Mouse (Mus musculus) heart, embryonic 16.5 days (tissue): Measurements from ENCODE around the gene Myh9. TPM values are rescaled to one million over a fixed set of nuclear protein-coding genes. Genes with fewer than 3 reads are reported as not detected.
A peak's percentile ranks its signal among the peaks of the same experiment; 100 is the strongest.

Experiments used
- ATAC-seq: fragments of 200-750 bp; cut with Nextera tagmentation; replicated peaks from 2 replicates; pipeline ENCODE4 v1.8.0; 2017; ENCODE audit warnings: moderate number of reproducible peaks; ENCODE audit not compliant: insufficient read depth, low FRiP score; ENCODE audit errors: extremely low read depth
- H3K27ac ChIP-seq: fragments of 300-500 bp; sonication (generic); 2 replicates; pipeline ENCODE4 v1.5.1; 2014; ENCODE audit warnings: mild to moderate bottlenecking, low read length, control low read depth, moderate library complexity
- H3K27me3 ChIP-seq: fragments of 300-500 bp; sonication (generic); 2 replicates; pipeline ENCODE4 v1.6.1; 2014; ENCODE audit warnings: low read length, mixed read lengths; ENCODE audit not compliant: control insufficient read depth, insufficient read depth
- H3K36me3 ChIP-seq: fragments of 300-500 bp; sonication (generic); 2 replicates; pipeline ENCODE4 v1.6.1; 2014; ENCODE audit not compliant: control insufficient read depth, insufficient read depth
- H3K4me1 ChIP-seq: fragments of 300-500 bp; sonication (generic); 2 replicates; pipeline ENCODE4 v1.6.1; 2014; ENCODE audit warnings: low read length, mixed read lengths; ENCODE audit not compliant: control insufficient read depth, insufficient read depth
- H3K4me2 ChIP-seq: fragments of 300-500 bp; sonication (generic); 2 replicates; pipeline ENCODE4 v1.6.1; 2014; ENCODE audit warnings: low read depth, mild to moderate bottlenecking, control low read depth, low read length
- H3K4me3 ChIP-seq: fragments of 300-500 bp; sonication (generic); 2 replicates; pipeline ENCODE4 v1.5.1; 2014; ENCODE audit warnings: mild to moderate bottlenecking, control low read depth, low read length
- H3K9ac ChIP-seq: fragments of 300-500 bp; sonication (generic); 2 replicates; pipeline ENCODE4 v1.6.1; 2014; ENCODE audit warnings: low read length, control low read depth
- H3K9me3 ChIP-seq: fragments of 300-500 bp; sonication (generic); replicated peaks from 2 replicates; pipeline ENCODE4 v1.6.1; 2016; ENCODE audit warnings: low read length; ENCODE audit not compliant: control insufficient read depth
- WGBS: fragments of 180-500 bp; shearing (Covaris S2); extraction: QIAGEN DNeasy Blood & Tissue Kit; methylation state at CpG from one replicate; pipeline ENCODE4 v1.1.7; 2014; 5-methylcytosine and 5-hydroxymethylcytosine counted together
- polyA plus RNA-seq: library from polyadenylated mRNA; unstranded; fragments of >200 nt; fragmentation: Nextera tagmentation; extraction: Ambion mirVana; gene quantifications from 2 replicates; pipeline ENCODE4 v1.2.1, GENCODE M21; 2015

The Myh9 gene
- polyA plus RNA-seq, 1 experiment from 2014 or later, result 22.8 TPM

GRCm38 (mm10) chr15:77794138-77794907 is 47.7 kb downstream of the Myh9 start:
- no peak overlapping the region for H3K4me2 ChIP-seq
- H3K36me3 ChIP-seq, result peaks cover 35% of the 10 kb centered on the region
- no peaks in the 10 kb centered on the region for H3K9me3 ChIP-seq
- ATAC-seq, result no peak
- H3K4me3 ChIP-seq, result no peak overlapping the region
- H3K9ac ChIP-seq, result no peak overlapping the region
- peaks cover 36% of the 10 kb centered on the region for H3K4me1 ChIP-seq
- WGBS, result 78% methylated on average over 13 of the region's 13 CpGs
- no peaks in the 10 kb centered on the region for H3K27me3 ChIP-seq
- H3K27ac ChIP-seq, result no peak overlapping the region

DNA sequence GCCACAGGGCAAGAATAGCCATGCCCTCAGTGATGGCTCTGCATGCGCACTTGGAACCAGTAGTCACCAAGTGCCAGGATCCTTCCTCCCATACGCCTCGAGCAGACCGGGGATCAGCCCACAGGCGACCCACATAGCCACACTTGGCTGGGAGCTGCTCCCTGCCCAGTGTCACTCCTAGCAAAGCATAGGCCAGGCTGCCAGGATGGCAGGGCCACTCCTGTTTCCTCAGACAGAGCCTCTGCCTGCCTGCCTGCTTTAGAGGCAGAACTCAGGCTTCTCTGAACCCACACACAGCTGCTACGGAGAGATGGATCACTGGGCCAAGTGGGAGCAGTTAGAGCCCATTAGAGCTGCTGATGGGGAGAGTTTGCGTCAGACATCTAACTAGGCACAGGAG is 48.4 kb downstream of the Myh9 start:
- Histone ChIP-seq H3K27ac (no peak overlapping the region), H3K36me3 (peaks cover 43% of the 10 kb centered on the region)

DNA sequence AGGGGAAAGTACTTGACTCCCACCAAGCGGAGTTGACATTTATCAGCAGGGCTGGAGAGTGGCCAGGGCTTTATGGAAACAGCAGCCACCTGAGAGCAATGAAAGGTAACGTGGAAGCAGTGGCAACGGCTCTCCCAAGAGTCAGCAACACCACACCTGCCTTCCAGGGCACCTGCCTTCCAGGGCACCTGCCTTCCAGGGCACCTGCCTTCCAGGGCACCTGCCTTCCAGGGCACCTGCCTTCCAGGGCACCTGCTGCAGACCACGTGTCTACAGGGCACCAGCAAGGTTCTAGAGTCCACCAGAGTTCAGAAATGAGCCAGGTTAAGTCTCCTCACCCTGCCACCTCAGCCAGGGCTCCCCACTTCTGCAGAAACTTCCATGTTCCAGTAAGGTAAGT is 48.9 kb downstream of the Myh9 start:
- H3K36me3 ChIP-seq, result peaks cover 48% of the 10 kb centered on the region
- H3K4me1 ChIP-seq, result peaks cover 24% of the 10 kb centered on the region
- H3K9me3 ChIP-seq, result no peaks in the 10 kb centered on the region
- no peaks in the 10 kb centered on the region for H3K27me3 ChIP-seq
- H3K4me3 ChIP-seq, result no peak overlapping the region
- H3K4me2 ChIP-seq, result no peak overlapping the region
- 64% methylated on average over 4 of the region's 4 CpGs for WGBS
- H3K27ac ChIP-seq, result no peak overlapping the region
- H3K9ac ChIP-seq, result no peak overlapping the region
- ATAC-seq, result no peak

More for the DNA sequence above, 48.4 kb downstream of the Myh9 start:
- Histone ChIP-seq H3K4me2 (no peak overlapping the region), H3K27me3 (no peaks in the 10 kb centered on the region), H3K9me3 (no peaks in the 10 kb centered on the region), H3K9ac (no peak overlapping the region; the same call in 1 of the 2 replicates), H3K4me3 (no peak overlapping the region), H3K4me1 (peaks cover 28% of the 10 kb centered on the region)
- no peak for ATAC-seq
- WGBS, result 90% methylated on average over 7 of the region's 7 CpGs

DNA sequence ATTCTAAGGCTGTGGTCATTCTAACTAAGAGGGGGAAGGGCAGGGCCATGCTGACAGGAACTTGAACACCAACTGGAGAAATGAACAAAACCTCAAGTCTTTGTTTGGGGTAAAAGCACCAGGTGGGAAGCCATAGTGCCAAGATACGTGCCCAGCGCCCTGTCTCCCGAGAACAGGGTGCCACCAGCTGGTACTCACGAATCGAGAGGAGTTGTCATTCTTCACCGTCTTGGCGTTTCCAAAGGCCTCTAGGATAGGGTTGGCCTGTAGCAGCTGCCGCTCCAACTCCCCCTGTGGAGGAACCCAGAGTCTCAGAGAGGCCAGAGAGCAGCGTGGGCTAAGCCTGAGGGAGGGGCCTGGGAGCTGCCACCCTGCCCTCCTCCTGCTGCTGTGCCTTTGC is 49.9 kb downstream of the Myh9 start:
- no peak overlapping the region for H3K4me2 ChIP-seq
- no peak overlapping the region for H3K9ac ChIP-seq
- H3K36me3 ChIP-seq, result peaks cover 57% of the 10 kb centered on the region

GRCm38 (mm10) chr15:77790656-77791405 is 51.1 kb downstream of the Myh9 start:
- Histone ChIP-seq H3K27ac (no peak overlapping the region), H3K9me3 (no peaks in the 10 kb centered on the region)

More for the DNA sequence above, 49.9 kb downstream of the Myh9 start:
- Histone ChIP-seq H3K9me3 (no peaks in the 10 kb centered on the region), H3K4me3 (no peak overlapping the region), H3K27ac (no peak overlapping the region), H3K27me3 (no peaks in the 10 kb centered on the region), H3K4me1 (peaks cover 13% of the 10 kb centered on the region)
- ATAC-seq, result no peak
- 88% methylated on average over 9 of the region's 9 CpGs for WGBS

DNA sequence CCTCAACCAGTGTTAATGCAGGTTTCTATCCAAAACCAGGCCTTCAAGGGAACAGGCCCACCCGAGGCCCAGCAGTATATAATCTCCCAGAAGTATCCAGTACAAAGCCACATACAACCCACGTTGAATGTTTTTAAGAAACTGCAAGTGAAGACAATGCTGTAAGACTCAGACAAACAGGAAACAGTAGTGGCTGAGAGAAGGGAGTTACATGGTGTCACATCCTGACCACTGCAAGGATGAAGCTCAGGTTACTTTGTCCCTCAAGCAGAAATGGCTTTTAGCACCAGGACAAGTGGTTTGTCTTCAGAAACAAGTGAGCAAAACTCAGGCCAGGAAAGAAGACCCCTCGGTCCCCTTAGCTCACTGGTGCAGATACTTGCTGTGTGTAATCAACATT is 52.8 kb downstream of the Myh9 start:
- Histone ChIP-seq H3K9ac (no peak overlapping the region), H3K27me3 (no peaks in the 10 kb centered on the region), H3K27ac (0 out of 2 replicates have a peak overlapping the region, but pooled peaks have one; percentile 25), H3K4me2 (no peak overlapping the region), H3K9me3 (no peaks in the 10 kb centered on the region), H3K36me3 (peaks cover 77% of the 10 kb centered on the region), H3K4me1 (peaks cover under 1% of the 10 kb centered on the region), H3K4me3 (no peak overlapping the region)
- ATAC-seq, result no peak
- 66% methylated on average over 3 of the region's 3 CpGs for WGBS

More at GRCm38 (mm10) chr15:77790656-77791405, 51.1 kb downstream of the Myh9 start:
- Histone ChIP-seq H3K27me3 (no peaks in the 10 kb centered on the region), H3K9ac (no peak overlapping the region), H3K4me3 (no peak overlapping the region), H3K4me1 (peaks cover 8% of the 10 kb centered on the region), H3K36me3 (peaks cover 66% of the 10 kb centered on the region), H3K4me2 (no peak overlapping the region)
- WGBS, result 83% methylated on average over 21 of the region's 21 CpGs
- no peak for ATAC-seq

DNA sequence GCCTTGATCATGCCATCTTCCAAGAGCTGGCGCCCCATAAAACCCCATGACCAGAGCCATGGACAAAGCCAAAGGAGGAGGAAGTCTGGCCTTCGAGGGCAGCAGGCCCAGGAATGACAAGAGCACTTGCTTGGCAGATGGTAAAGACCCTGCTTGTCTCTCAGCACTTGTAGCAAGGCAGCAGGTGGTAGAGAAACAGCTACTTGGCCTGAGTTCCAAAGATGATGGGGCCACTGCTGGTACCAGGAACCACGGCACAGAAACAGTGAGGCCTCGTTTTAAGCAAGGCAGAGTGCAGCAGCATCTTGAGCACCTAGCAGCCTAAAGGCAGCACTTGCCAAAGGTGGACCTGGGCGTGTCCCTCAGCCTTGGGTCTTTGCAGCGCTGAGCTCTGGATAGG is 53.6 kb downstream of the Myh9 start:
- no peak for ATAC-seq
- H3K4me3 ChIP-seq, result no peak overlapping the region

GRCm38 (mm10) chr15:77785807-77786206 is 56.2 kb downstream of the Myh9 start:
- WGBS, result 42% methylated on average over 1 of the region's 1 CpGs
- H3K36me3 ChIP-seq, result peaks cover 94% of the 10 kb centered on the region
- ATAC-seq, result no peak

More for the DNA sequence above, 53.6 kb downstream of the Myh9 start:
- Histone ChIP-seq H3K36me3 (peaks cover 84% of the 10 kb centered on the region), H3K4me1 (no peaks in the 10 kb centered on the region), H3K4me2 (no peak overlapping the region), H3K9ac (no peak overlapping the region), H3K27ac (no peak overlapping the region), H3K9me3 (no peaks in the 10 kb centered on the region), H3K27me3 (no peaks in the 10 kb centered on the region)
- WGBS, result 83% methylated on average over 6 of the region's 6 CpGs

More at GRCm38 (mm10) chr15:77785807-77786206, 56.2 kb downstream of the Myh9 start:
- H3K4me3 ChIP-seq, result no peak overlapping the region
- H3K9me3 ChIP-seq, result no peaks in the 10 kb centered on the region
- H3K27ac ChIP-seq, result no peak overlapping the region
- H3K4me1 ChIP-seq, result no peaks in the 10 kb centered on the region
- no peak overlapping the region for H3K4me2 ChIP-seq
- H3K27me3 ChIP-seq, result no peaks in the 10 kb centered on the region
- no peak overlapping the region for H3K9ac ChIP-seq
